Mouse (Mus musculus) left cerebral cortex, adult 8-10 months (tissue): Measurements from ENCODE around the gene Gm15517. TPM values are rescaled to one million over a fixed set of nuclear protein-coding genes. Genes with fewer than 3 reads are reported as not detected.

Source experiments
- DNase-seq, 2 experiments: peaks; one replicate each; pipeline ENCODE4 v3.0.0; 2022; ENCODE audit warnings: low spot score in 2 of 2
- total RNA-seq, 4 experiments: library from RNA; stranded (reverse); gene quantifications; 2 replicates each; pipeline ENCODE4 v1.2.4; 2022

Gm15517 gene
- total RNA-seq, 4 experiments from 2014 or later = not detected

GRCm38 (mm10) chr7:44309475-44310284 is 48.4 kb downstream of the Gm15517 start, which contains the start of gene Shank1:
TSS of gene Shank1 (plus strand) at chr7:44310253.
- peak in 1 of 2 experiments; percentile 28 for DNase-seq

- peak in 1 of 2 experiments; percentile 38 for DNase-seq
Observed at GRCm38 (mm10) chr7:44310285-44310877, 49.1 kb downstream of the Gm15517 start.

- peak; percentile 60 to 82 for DNase-seq
Observed at GRCm38 (mm10) chr7:44310878-44311712, 49.8 kb downstream of the Gm15517 start.

Other genes with a start within 250 kb of the Gm15517 start
- gene Klk1b26, start 249.3 kb upstream of the Gm15517 start, total RNA-seq = not detected
- not detected for gene Klk1b27, start 209.2 kb upstream of the Gm15517 start, total RNA-seq
- gene Klk1b21, start 159.1 kb upstream of the Gm15517 start, total RNA-seq = not detected
- gene Klk1b22, start 148.8 kb upstream of the Gm15517 start, total RNA-seq = not detected
- not detected for gene Klk1b16, start 124.7 kb upstream of the Gm15517 start, total RNA-seq
- gene Klk1b24, start 73.2 kb upstream of the Gm15517 start, total RNA-seq = not detected
- not detected for gene Klk1b3, start 63.3 kb upstream of the Gm15517 start, total RNA-seq
- not detected for gene Klk1b4, start 54.0 kb upstream of the Gm15517 start, total RNA-seq
- not detected for gene Klk1b5, start 45.5 kb upstream of the Gm15517 start, total RNA-seq
- gene Klk1, start 36.1 kb upstream of the Gm15517 start, total RNA-seq = not detected
- gene Gm36864, start 25.3 kb upstream of the Gm15517 start, total RNA-seq = not detected
- 1 to 10 TPM in 3 of 4 experiments, under 1 TPM in 1; 0.87 to 1.8 (median 1.4) TPM for gene 1700028J19Rik, start 14.8 kb upstream of the Gm15517 start, total RNA-seq
- gene 2410002F23Rik, start 14.7 kb upstream of the Gm15517 start, total RNA-seq = 10 to 100 TPM; 81.6 to 96.2 (median 87.1) TPM
- under 1 TPM in 1 of 4 experiments, not detected in 3; 0.21 TPM for gene Acp4, start 4.1 kb upstream of the Gm15517 start, total RNA-seq
- gene Clec11a, start 45.5 kb downstream of the Gm15517 start, total RNA-seq = 1 to 10 TPM; 2.6 to 3.7 (median 3.1) TPM
- 100 to 1,000 TPM; 509 to 568 (median 540) TPM for gene Shank1, start 48.8 kb downstream of the Gm15517 start, total RNA-seq
- gene Syt3, start 122.7 kb downstream of the Gm15517 start, total RNA-seq = 10 to 100 TPM; 64.0 to 74.2 (median 69.8) TPM
- gene 1700008O03Rik, start 124.4 kb downstream of the Gm15517 start, total RNA-seq = 1 to 10 TPM; 1.5 to 2.8 (median 2.2) TPM
- gene Lrrc4b, start 167.6 kb downstream of the Gm15517 start, total RNA-seq = 100 to 1,000 TPM; 272 to 301 (median 284) TPM
- gene Aspdh, start 203.9 kb downstream of the Gm15517 start, total RNA-seq = 1 to 10 TPM; 5.2 to 9.7 (median 6.4) TPM
- 10 to 100 TPM; 84.0 to 90.6 (median 87.5) TPM for gene Josd2, start 206.5 kb downstream of the Gm15517 start, total RNA-seq
- 100 to 1,000 TPM; 186 to 208 (median 193) TPM for gene Emc10, start 235.1 kb downstream of the Gm15517 start, total RNA-seq
- gene Fam71e1, start 235.1 kb downstream of the Gm15517 start, total RNA-seq = 10 to 100 TPM; 19.7 to 22.5 (median 20.8) TPM